Mouse (Mus musculus): ENCODE measurements at regions not wholly inside any gene's neighbourhood (a gene's known extent, or its start where the extent isn't known, plus 50 kb on each side); places are given as distances from the start of the nearest gene placed in this dataset.
A peak's percentile ranks its signal among the peaks of the same experiment; 100 is the strongest.

- 83% methylated on average over 8 of the region's 8 CpGs for WGBS
- ATAC-seq (ENCODE audit: low FRiP score, low TSS enrichment), result no peak
- H3K9ac ChIP-seq (ENCODE audit: low read depth, low read length), result no peak overlapping the region
Measured at GRCm38 (mm10) chr17:4209650-4210049, 513.6 kb upstream of the Nox3 start.

GRCm38 (mm10) chr17:4212586-4212985 lies 516.5 kb upstream of the Nox3 start:
- no peak overlapping the region for H3K4me3 ChIP-seq (ENCODE audit: low read length)
- no peak overlapping the region for H3K9ac ChIP-seq (ENCODE audit: low read depth, low read length)
- no peaks in the 10 kb centered on the region for H3K36me3 ChIP-seq (ENCODE audit: control insufficient read depth, insufficient read depth, low read length)
- ATAC-seq (ENCODE audit: low FRiP score, low TSS enrichment), result no peak
- no peaks in the 10 kb centered on the region for H3K9me3 ChIP-seq (ENCODE audit: control insufficient read depth, low read length)
- WGBS, result 51% methylated on average over 4 of the region's 4 CpGs
- H3K27me3 ChIP-seq (ENCODE audit: control insufficient read depth, insufficient read depth, low read length), result no peaks in the 10 kb centered on the region
- H3K27ac ChIP-seq (ENCODE audit: low read depth, low read length), result no peak overlapping the region
- peaks cover 7% of the 10 kb centered on the region; the same call in 1 of the 2 replicates for H3K4me1 ChIP-seq (ENCODE audit: control insufficient read depth, insufficient read depth, low read length)
- H3K4me2 ChIP-seq (replicated peaks; ENCODE audit: low read depth, low read length), result no peak overlapping the region

More at GRCm38 (mm10) chr17:4209650-4210049, 513.6 kb upstream of the Nox3 start:
- Histone ChIP-seq H3K36me3 (ENCODE audit: control insufficient read depth, insufficient read depth, low read length) (no peaks in the 10 kb centered on the region), H3K4me1 (ENCODE audit: control insufficient read depth, insufficient read depth, low read length) (no peaks in the 10 kb centered on the region), H3K4me2 (replicated peaks; ENCODE audit: low read depth, low read length) (no peak overlapping the region), H3K27me3 (ENCODE audit: control insufficient read depth, insufficient read depth, low read length) (no peaks in the 10 kb centered on the region), H3K9me3 (ENCODE audit: control insufficient read depth, low read length) (no peaks in the 10 kb centered on the region), H3K27ac (ENCODE audit: low read depth, low read length) (no peak overlapping the region), H3K4me3 (ENCODE audit: low read length) (no peak overlapping the region)

GRCm38 (mm10) chr17:4214970-4215369 lies 518.9 kb upstream of the Nox3 start:
- no peaks in the 10 kb centered on the region for H3K9me3 ChIP-seq (ENCODE audit: control insufficient read depth, low read length)
- no peak overlapping the region for H3K9ac ChIP-seq (ENCODE audit: low read depth, low read length)
- no peaks in the 10 kb centered on the region for H3K36me3 ChIP-seq (ENCODE audit: control insufficient read depth, insufficient read depth, low read length)
- H3K27me3 ChIP-seq (ENCODE audit: control insufficient read depth, insufficient read depth, low read length), result no peaks in the 10 kb centered on the region
- no peak overlapping the region for H3K4me3 ChIP-seq (ENCODE audit: low read length)
- H3K4me2 ChIP-seq (replicated peaks; ENCODE audit: low read depth, low read length), result no peak overlapping the region
- WGBS, result 64% methylated on average over 8 of the region's 8 CpGs
- peaks cover 7% of the 10 kb centered on the region; the same call in 1 of the 2 replicates for H3K4me1 ChIP-seq (ENCODE audit: control insufficient read depth, insufficient read depth, low read length)
- no peak for ATAC-seq (ENCODE audit: low FRiP score, low TSS enrichment)
- H3K27ac ChIP-seq (ENCODE audit: low read depth, low read length), result no peak overlapping the region

- peak; percentile 83 for ATAC-seq (ENCODE audit: low FRiP score, low TSS enrichment)
- Histone ChIP-seq H3K27ac (ENCODE audit: low read depth, low read length) (no peak overlapping the region), H3K9me3 (ENCODE audit: control insufficient read depth, low read length) (no peaks in the 10 kb centered on the region), H3K9ac (ENCODE audit: low read depth, low read length) (no peak overlapping the region), H3K4me2 (replicated peaks; ENCODE audit: low read depth, low read length) (no peak overlapping the region), H3K27me3 (ENCODE audit: control insufficient read depth, insufficient read depth, low read length) (no peaks in the 10 kb centered on the region), H3K4me1 (ENCODE audit: control insufficient read depth, insufficient read depth, low read length) (peaks cover 11% of the 10 kb centered on the region), H3K36me3 (ENCODE audit: control insufficient read depth, insufficient read depth, low read length) (no peaks in the 10 kb centered on the region), H3K4me3 (ENCODE audit: low read length) (no peak overlapping the region)
- WGBS, result 25% methylated on average over 4 of the region's 4 CpGs
Measured at GRCm38 (mm10) chr17:4216203-4216602, 520.1 kb upstream of the Nox3 start.

- Histone ChIP-seq H3K4me2 (replicated peaks; ENCODE audit: low read depth, low read length) (no peak overlapping the region), H3K4me1 (ENCODE audit: control insufficient read depth, insufficient read depth, low read length) (peaks cover 11% of the 10 kb centered on the region), H3K4me3 (ENCODE audit: low read length) (no peak overlapping the region), H3K9me3 (ENCODE audit: control insufficient read depth, low read length) (no peaks in the 10 kb centered on the region), H3K27me3 (ENCODE audit: control insufficient read depth, insufficient read depth, low read length) (no peaks in the 10 kb centered on the region), H3K36me3 (ENCODE audit: control insufficient read depth, insufficient read depth, low read length) (no peaks in the 10 kb centered on the region), H3K9ac (ENCODE audit: low read depth, low read length) (no peak overlapping the region), H3K27ac (ENCODE audit: low read depth, low read length) (no peak overlapping the region)
- ATAC-seq (ENCODE audit: low FRiP score, low TSS enrichment), result no peak
- WGBS, result 80% methylated on average over 8 of the region's 8 CpGs
Measured at GRCm38 (mm10) chr17:4216750-4217149, 520.7 kb upstream of the Nox3 start.

- no peak overlapping the region for H3K27ac ChIP-seq (ENCODE audit: low read depth, low read length)
- ATAC-seq (ENCODE audit: low FRiP score, low TSS enrichment), result no peak
- H3K4me1 ChIP-seq (ENCODE audit: control insufficient read depth, insufficient read depth, low read length), result peaks cover 11% of the 10 kb centered on the region
- no peak overlapping the region for H3K9ac ChIP-seq (ENCODE audit: low read depth, low read length)
- WGBS, result 47% methylated on average over 12 of the region's 12 CpGs
- H3K9me3 ChIP-seq (ENCODE audit: control insufficient read depth, low read length), result no peaks in the 10 kb centered on the region
- no peaks in the 10 kb centered on the region for H3K36me3 ChIP-seq (ENCODE audit: control insufficient read depth, insufficient read depth, low read length)
- H3K4me2 ChIP-seq (replicated peaks; ENCODE audit: low read depth, low read length), result no peak overlapping the region
- no peaks in the 10 kb centered on the region for H3K27me3 ChIP-seq (ENCODE audit: control insufficient read depth, insufficient read depth, low read length)
- H3K4me3 ChIP-seq (ENCODE audit: low read length), result no peak overlapping the region
Measured at GRCm38 (mm10) chr17:4220661-4221360, 524.8 kb upstream of the Nox3 start.

- no peak for ATAC-seq (ENCODE audit: low FRiP score, low TSS enrichment)
- Histone ChIP-seq H3K9ac (ENCODE audit: low read depth, low read length) (no peak overlapping the region), H3K27me3 (ENCODE audit: control insufficient read depth, insufficient read depth, low read length) (no peaks in the 10 kb centered on the region), H3K4me1 (ENCODE audit: control insufficient read depth, insufficient read depth, low read length) (0 out of 2 replicates have a peak, but pooled peaks cover 5% of the 10 kb centered on the region), H3K9me3 (ENCODE audit: control insufficient read depth, low read length) (no peaks in the 10 kb centered on the region), H3K4me3 (ENCODE audit: low read length) (no peak overlapping the region), H3K36me3 (ENCODE audit: control insufficient read depth, insufficient read depth, low read length) (no peaks in the 10 kb centered on the region), H3K4me2 (replicated peaks; ENCODE audit: low read depth, low read length) (no peak overlapping the region; the same call in 1 of the 2 replicates), H3K27ac (ENCODE audit: low read depth, low read length) (no peak overlapping the region)
- WGBS, result 59% methylated on average over 10 of the region's 10 CpGs
Measured at GRCm38 (mm10) chr17:4227889-4228288, 531.8 kb upstream of the Nox3 start.

- H3K9me3 ChIP-seq (ENCODE audit: control insufficient read depth, low read length), result no peaks in the 10 kb centered on the region
- H3K36me3 ChIP-seq (ENCODE audit: control insufficient read depth, insufficient read depth, low read length), result no peaks in the 10 kb centered on the region
- ATAC-seq (ENCODE audit: low FRiP score, low TSS enrichment), result no peak
- 56% methylated on average over 2 of the region's 2 CpGs for WGBS
- no peak overlapping the region for H3K27ac ChIP-seq (ENCODE audit: low read depth, low read length)
- no peak overlapping the region for H3K4me3 ChIP-seq (ENCODE audit: low read length)
- no peak overlapping the region for H3K9ac ChIP-seq (ENCODE audit: low read depth, low read length)
- no peaks in the 10 kb centered on the region for H3K27me3 ChIP-seq (ENCODE audit: control insufficient read depth, insufficient read depth, low read length)
- H3K4me2 ChIP-seq (replicated peaks; ENCODE audit: low read depth, low read length), result no peak overlapping the region
- H3K4me1 ChIP-seq (ENCODE audit: control insufficient read depth, insufficient read depth, low read length), result 0 out of 2 replicates have a peak, but pooled peaks cover 5% of the 10 kb centered on the region
Measured at GRCm38 (mm10) chr17:4229969-4230368, 533.9 kb upstream of the Nox3 start.

- H3K27ac ChIP-seq (ENCODE audit: low read depth, low read length), result no peak overlapping the region
- no peak for ATAC-seq (ENCODE audit: low FRiP score, low TSS enrichment)
- H3K9ac ChIP-seq (ENCODE audit: low read depth, low read length), result no peak overlapping the region
- no peak overlapping the region for H3K4me2 ChIP-seq (replicated peaks; ENCODE audit: low read depth, low read length)
- 92% methylated on average over 2 of the region's 2 CpGs for WGBS
- no peak overlapping the region for H3K4me3 ChIP-seq (ENCODE audit: low read length)
- no peaks in the 10 kb centered on the region for H3K9me3 ChIP-seq (ENCODE audit: control insufficient read depth, low read length)
- H3K4me1 ChIP-seq (ENCODE audit: control insufficient read depth, insufficient read depth, low read length), result no peaks in the 10 kb centered on the region
- H3K36me3 ChIP-seq (ENCODE audit: control insufficient read depth, insufficient read depth, low read length), result no peaks in the 10 kb centered on the region
- H3K27me3 ChIP-seq (ENCODE audit: control insufficient read depth, insufficient read depth, low read length), result no peaks in the 10 kb centered on the region
Measured at GRCm38 (mm10) chr17:4250476-4250875, 554.4 kb upstream of the Nox3 start.
